20 mouse cellular contexts compared by ENCODE assay signal in the genomic region with DNA sequence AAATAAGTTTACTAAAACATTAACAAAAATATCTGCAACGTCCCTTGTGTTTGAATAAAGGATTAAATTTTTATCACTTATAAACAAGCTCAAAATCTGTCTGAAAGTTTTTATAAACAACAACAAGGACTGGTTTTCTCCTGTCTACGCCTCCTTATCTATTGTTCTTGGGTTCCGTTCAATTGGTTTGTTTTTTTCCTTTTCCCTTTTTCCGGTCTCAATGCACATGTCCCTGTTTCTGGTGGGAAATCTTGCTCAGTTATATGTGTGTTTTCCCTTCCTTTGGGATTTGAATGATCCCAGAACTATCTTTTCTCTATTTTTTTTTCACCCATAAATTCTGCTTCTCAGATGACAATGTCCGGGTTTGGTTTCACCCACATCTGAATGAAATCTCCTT. TPM values are rescaled to one million over a fixed set of nuclear protein-coding genes. Genes with fewer than 3 reads are reported as not detected.
"Had no signal": no experiment of that assay in that cellular context is flagged by ENCODE, and none has a peak within 500 bp of the region (broad histone marks: within the 10 kb centered on the region; RNA-seq: fewer than 3 reads in every experiment).

No protein-coding gene starts in this region.

- ATAC-seq: liver, postnatal 0 days; lung, postnatal 0 days; midbrain, embryonic 16.5 days had no signal

- H3K9ac ChIP-seq: limb, embryonic 12.5 days; limb, embryonic 15.5 days; liver, embryonic 14.5 days; liver, postnatal 0 days; lung, embryonic 14.5 days; midbrain, embryonic 12.5 days; neural tube, embryonic 13.5 days; stomach, embryonic 15.5 days had no signal

- H3K27ac ChIP-seq: limb, embryonic 12.5 days; limb, embryonic 15.5 days; liver, embryonic 14.5 days; macrophage; midbrain, embryonic 12.5 days; neural tube, embryonic 13.5 days; stomach, embryonic 15.5 days had no signal

- H3K36me3 ChIP-seq: limb, embryonic 12.5 days; limb, embryonic 15.5 days; midbrain, embryonic 12.5 days; neural tube, embryonic 13.5 days; stomach, embryonic 15.5 days had no signal

- H3K4me1 ChIP-seq: limb, embryonic 12.5 days; limb, embryonic 15.5 days; midbrain, embryonic 12.5 days; neural tube, embryonic 13.5 days; stomach, embryonic 15.5 days had no signal

- H3K4me3 ChIP-seq: limb, embryonic 12.5 days; limb, embryonic 15.5 days; midbrain, embryonic 12.5 days; myocyte; neural tube, embryonic 13.5 days; stomach, embryonic 15.5 days had no signal

- H3K9me3 ChIP-seq: limb, embryonic 12.5 days; limb, embryonic 15.5 days; midbrain, embryonic 12.5 days; neural tube, embryonic 13.5 days; stomach, embryonic 15.5 days had no signal

- H3K4me2 ChIP-seq: limb, embryonic 12.5 days; limb, embryonic 15.5 days; liver, embryonic 11.5 days; lung, embryonic 14.5 days; midbrain, embryonic 12.5 days; neural tube, embryonic 13.5 days; stomach, embryonic 15.5 days had no signal

- H3K27me3 ChIP-seq: limb, embryonic 12.5 days; limb, embryonic 15.5 days; midbrain, embryonic 12.5 days; neural tube, embryonic 13.5 days; stomach, embryonic 15.5 days had no signal

- DNase-seq: kidney, postnatal 10 days; kidney, postnatal 4 days; left cerebral cortex, postnatal 4 days; liver, postnatal 0 days; lung, embryonic 14.5 days; retina, postnatal 1 day; right cerebral cortex, postnatal 25 days; spleen, adult 18-20 months; thymus, postnatal 25 days had no signal

RNA-seq across cellular contexts. Expression of a gene that starts 38.0 kb away (rescaled TPM):
- polyA plus RNA-seq: macrophage had no signal
